Mouse (Mus musculus): ENCODE data around the gene Gpsm1. TPM values are rescaled to one million over a fixed set of nuclear protein-coding genes. Genes with fewer than 3 reads are reported as not detected.
A peak's percentile ranks its signal among the peaks of the same experiment; 100 is the strongest.

Gpsm1 gene
- total RNA-seq, 2 experiments from 2014 or later = 36.6 to 40.7 TPM

DNA sequence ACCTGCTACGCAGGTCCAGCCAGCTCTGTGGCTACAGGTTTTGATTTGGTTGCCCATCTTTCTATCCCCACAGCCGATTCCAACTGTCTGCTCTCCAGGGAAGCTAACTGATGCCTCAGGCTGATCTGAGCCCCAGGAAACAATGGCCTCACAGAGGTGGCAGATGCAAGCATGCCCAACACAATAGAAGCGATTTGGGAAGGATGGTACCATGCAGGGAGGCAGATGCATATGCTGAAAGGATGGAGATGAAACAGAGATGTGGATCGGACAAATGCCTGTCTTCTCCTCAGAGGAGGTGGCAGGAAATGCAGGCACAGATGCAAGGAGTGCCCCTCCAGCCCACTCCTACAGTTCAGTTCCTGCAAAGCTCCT, 16.5 kb upstream of the Gpsm1 start:
- TF ChIP-seq CTCF (conservative IDR thresholded peaks at IDR 0.05) = no peak
- H3K4me3 ChIP-seq = no peak overlapping the region
- DNase-seq (ENCODE audit: low spot score in 2 of 2) = no peak

DNA sequence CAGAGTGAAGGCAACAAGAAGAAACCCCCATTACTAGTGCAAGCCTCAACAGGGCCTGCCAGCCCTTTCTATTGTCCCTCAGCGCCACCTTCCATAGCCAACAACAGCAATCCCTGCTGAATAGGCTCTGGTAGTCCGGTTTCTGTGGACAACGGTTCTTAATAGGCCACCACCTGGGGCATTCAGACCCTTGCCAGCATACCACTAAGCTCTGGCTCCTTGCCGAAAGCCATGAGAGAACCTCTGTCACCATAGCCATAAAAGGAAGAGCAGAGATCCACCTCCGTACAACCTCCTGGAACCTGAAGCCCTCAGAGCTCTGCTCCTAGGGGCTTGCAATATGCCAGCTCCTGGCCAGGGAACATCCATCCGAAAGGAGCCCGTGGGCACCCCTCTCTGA, 16.0 kb upstream of the Gpsm1 start:
- Histone ChIP-seq H3K27ac (peak overlapping the region; percentile 90), H3K4me3 (no peak overlapping the region)
- no peak for DNase-seq (ENCODE audit: low spot score in 2 of 2)
- no peak for TF ChIP-seq CTCF (conservative IDR thresholded peaks at IDR 0.05)

More for the DNA sequence above, 16.5 kb upstream of the Gpsm1 start:
- H3K27ac ChIP-seq = peak overlapping the region; percentile 90

DNA sequence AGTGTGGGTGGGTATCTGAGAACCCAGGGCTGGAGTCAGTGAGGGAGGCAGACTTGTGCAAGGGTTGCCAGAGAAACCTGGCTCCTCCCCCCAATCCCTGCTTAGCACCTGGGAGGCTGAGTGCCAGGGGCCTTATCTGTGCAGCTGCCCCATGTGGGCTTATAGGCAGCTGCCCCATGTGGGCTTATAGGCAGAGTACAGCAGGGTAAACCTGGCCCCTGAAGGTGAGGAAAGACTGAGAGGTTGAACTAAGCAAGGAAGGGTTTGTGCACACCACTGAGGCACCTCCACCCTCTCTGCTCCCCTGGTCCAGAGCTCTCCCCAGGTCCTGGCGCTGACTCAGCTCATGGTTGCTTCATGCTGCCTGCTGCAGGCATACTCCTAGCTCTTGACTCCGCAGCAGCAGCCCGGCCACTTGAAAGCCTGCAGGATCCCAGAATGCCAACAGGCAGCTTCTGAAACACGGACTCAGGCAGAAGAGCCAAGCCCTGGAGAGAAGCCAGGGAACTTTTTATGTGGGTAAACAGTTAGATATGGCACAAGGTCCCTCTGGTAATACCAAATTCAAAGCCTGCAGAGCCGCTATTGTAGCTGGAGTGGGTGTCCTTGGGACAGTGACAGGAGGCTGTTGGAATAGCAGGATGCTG, 15.0 kb upstream of the Gpsm1 start:
- H3K27ac ChIP-seq = peak overlapping the region; percentile 90
- no peak for TF ChIP-seq CTCF (conservative IDR thresholded peaks at IDR 0.05)
- H3K4me3 ChIP-seq = no peak overlapping the region
- peak in 1 of 2 experiments; percentile 33 for DNase-seq (ENCODE audit: low spot score in 2 of 2)

DNA sequence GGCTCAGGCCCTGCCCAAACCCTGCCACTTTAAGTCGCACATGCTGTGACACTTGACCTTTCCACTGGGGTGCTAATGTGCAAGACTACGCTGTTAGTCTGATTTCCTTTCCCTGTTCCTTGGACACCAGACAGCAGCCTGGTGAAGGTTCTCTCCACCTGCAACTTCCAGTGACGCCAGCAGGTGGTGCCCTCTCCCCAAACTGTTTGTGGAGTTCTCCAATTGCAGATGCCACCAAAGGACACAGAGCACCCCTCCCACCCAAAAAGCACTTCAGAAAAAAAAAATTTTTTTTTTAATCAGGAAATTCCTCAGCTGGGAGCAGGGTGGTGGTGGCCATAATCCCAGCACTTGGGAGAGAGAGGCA, 14.5 kb upstream of the Gpsm1 start:
- Histone ChIP-seq H3K4me3 (no peak overlapping the region), H3K27ac (peak overlapping the region; percentile 90)
- peak; percentile 96 for TF ChIP-seq CTCF (conservative IDR thresholded peaks at IDR 0.05)
- DNase-seq (ENCODE audit: low spot score in 2 of 2) = peak; percentile 84 to 94

DNA sequence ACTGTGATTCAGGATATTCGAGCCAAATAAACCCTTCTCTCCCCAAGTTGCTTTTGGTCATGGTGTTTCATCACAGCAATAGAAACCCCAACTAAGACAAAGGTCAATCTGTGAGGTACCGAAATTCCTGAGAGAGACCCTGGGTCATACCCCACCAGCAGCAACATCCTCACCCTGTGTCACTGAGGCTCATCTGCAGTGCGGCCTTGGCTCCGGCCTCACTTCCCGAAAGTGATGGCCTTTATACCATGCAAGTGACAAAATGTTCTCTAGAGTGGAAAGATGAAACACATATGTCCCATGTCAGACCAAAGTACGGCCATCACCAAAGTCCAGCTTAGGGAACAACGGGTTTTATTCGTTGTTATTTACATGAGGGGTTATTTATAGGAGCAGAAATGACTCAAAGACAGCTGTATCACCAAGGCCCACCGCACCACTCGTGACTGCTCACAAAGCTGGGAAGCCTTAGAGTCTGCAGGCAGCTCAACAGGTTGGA, 13.3 kb upstream of the Gpsm1 start:
- no peak for DNase-seq (ENCODE audit: low spot score in 2 of 2)
- Histone ChIP-seq H3K27ac (no peak overlapping the region), H3K4me3 (no peak overlapping the region)
- no peak for TF ChIP-seq CTCF (conservative IDR thresholded peaks at IDR 0.05)

DNA sequence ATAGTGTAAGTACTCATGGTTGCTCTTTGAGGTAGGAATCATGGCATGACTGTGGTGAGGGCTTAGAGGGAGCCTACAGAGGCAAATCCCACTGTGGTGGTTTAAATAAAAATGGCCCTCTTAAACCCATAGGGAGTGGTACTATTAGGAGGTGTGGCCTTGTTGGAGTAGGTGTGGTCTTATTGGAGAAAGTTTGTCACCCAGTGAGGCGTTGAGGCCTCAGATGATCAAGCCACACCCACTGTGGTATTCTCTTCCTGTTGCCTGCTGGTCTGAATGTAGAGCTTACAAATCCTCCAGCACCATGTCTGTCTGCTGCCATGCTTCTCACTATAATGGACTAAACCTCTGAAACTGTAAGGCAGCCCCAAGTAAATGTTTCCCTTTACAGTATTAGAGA, 10.6 kb upstream of the Gpsm1 start:
- H3K27ac ChIP-seq = no peak overlapping the region
- TF ChIP-seq CTCF (conservative IDR thresholded peaks at IDR 0.05) = no peak
- DNase-seq (ENCODE audit: low spot score in 2 of 2) = no peak
- H3K4me3 ChIP-seq = no peak overlapping the region

DNA sequence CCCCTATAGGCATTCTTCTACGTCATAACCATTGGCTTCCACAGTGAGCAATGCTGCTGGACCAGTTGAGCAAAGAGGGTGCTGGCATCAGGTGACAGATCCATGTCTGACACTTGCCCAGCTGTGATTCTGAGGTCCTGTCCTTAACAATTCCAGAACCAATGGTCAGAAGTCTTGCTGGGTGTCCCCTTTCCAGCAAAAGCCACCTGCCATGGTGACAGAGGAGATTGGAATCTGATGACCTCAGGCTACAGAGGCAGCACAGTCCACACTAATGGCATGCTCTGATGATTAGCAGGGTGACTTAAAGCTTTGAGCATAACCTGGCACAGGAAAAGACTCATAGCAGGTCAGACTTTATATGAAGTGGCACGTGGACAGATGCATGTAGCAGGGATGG, 9.8 kb upstream of the Gpsm1 start:
- H3K27ac ChIP-seq = no peak overlapping the region
- no peak overlapping the region for H3K4me3 ChIP-seq
- no peak for TF ChIP-seq CTCF (conservative IDR thresholded peaks at IDR 0.05)
- DNase-seq (ENCODE audit: low spot score in 2 of 2) = no peak

DNA sequence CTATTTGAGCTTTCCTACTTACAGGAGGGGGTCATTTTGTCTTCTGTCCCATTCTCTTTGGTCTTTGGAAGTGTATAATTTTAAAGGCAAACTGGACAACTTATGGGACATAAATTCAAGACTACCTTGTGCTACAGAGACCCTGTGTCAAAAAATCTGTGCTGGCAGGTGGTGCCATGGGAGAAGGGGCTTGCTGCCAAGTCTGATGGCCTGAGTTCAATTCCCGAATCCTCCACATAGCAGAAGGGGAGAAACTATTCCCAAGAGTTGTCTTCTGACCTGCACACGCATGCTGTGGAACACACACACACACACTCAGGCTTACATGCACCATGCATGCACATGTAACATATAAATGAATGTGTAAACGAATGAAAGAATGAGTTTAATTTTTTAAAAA, 8.6 kb upstream of the Gpsm1 start:
- no peak overlapping the region for H3K27ac ChIP-seq
- H3K4me3 ChIP-seq = no peak overlapping the region
- TF ChIP-seq CTCF (conservative IDR thresholded peaks at IDR 0.05) = no peak
- DNase-seq (ENCODE audit: low spot score in 2 of 2) = no peak

DNA sequence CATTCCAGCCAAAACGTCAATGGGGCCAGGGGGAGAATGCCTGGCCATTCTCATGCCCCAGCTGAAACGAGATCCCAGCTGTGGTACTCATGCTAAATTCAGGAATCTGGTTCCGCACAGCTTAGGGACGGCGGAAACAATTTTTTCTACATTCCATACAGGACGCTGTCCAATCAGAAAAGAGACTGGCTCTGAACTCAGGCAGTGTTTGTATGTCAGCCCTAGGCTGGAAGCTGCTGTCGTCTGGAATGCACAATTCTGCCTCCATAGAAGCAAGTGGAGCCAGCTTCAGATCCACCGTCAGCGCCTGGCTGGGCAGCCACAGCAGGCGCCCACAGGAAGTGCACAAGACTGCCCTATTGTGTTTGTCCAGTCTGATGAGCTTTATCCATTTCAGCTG, 5.6 kb upstream of the Gpsm1 start:
- DNase-seq (ENCODE audit: low spot score in 2 of 2) = no peak
- H3K27ac ChIP-seq = no peak overlapping the region
- TF ChIP-seq CTCF (conservative IDR thresholded peaks at IDR 0.05) = no peak
- no peak overlapping the region for H3K4me3 ChIP-seq

DNA sequence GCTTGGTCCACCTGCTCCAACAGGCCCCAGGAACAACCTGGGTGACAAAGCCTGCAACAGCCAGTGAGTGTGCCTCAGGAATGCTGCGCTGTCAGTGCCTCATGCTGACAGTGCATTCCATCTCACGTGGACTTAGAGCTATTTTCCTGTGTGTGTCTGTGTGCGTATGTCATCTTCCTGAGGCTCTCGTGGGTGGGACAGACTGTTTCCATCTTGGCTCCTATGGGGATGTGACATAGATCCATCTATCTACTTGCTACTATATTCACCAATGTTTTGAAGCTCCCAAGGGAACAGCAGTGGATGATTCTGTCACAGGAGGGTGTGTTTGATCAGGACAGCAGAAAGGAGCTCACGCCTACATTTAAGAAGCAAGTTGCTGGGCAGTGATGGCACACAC, 3.4 kb upstream of the Gpsm1 start:
- no peak for DNase-seq (ENCODE audit: low spot score in 2 of 2)
- H3K27ac ChIP-seq = no peak overlapping the region
- H3K4me3 ChIP-seq = no peak overlapping the region
- TF ChIP-seq CTCF (conservative IDR thresholded peaks at IDR 0.05) = no peak

DNA sequence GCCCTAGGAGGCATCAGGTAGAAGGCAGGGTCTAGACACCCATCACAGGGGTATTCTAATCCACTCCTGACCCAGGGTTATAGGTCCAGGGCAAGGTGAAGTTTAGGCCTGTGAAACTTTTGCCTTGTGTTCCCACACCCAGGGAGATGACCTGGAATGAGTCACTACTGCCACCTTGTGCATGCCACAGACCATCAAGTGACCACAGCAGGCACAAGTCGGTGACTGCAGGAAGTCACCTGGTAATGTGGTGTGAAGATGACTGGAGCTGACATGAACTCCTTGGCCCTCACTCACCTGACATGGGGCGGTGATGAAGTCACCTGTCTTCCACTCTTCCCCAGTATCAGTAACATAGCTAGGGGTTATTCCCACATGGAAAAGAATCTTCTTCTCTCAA, 2.5 kb upstream of the Gpsm1 start:
- no peak overlapping the region for H3K4me3 ChIP-seq
- no peak overlapping the region for H3K27ac ChIP-seq
- TF ChIP-seq CTCF (conservative IDR thresholded peaks at IDR 0.05) = peak; percentile 31
- DNase-seq (ENCODE audit: low spot score in 2 of 2) = no peak

DNA sequence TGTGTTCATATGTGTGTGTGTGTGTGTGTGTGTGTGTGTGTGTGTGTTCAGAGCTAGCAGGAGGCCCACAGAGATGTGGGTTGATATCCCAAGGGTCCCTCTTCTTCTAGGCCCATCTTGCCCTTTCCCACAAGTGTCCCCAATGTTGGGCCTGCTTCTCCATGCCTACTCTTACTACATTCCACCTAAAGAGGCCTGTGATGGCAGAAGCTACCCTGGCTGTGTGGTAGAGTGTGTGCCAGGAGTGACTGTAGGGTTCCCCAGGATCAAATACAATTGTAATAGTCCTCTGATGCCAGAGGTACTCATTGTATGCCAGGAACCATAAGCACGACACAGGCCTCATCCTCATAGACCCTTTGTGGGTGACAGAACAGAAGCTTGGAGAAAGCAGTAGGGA, 1.9 kb upstream of the Gpsm1 start:
- DNase-seq (ENCODE audit: low spot score in 2 of 2) = no peak
- Histone ChIP-seq H3K27ac (no peak overlapping the region), H3K4me3 (no peak overlapping the region)
- no peak for TF ChIP-seq CTCF (conservative IDR thresholded peaks at IDR 0.05)

DNA sequence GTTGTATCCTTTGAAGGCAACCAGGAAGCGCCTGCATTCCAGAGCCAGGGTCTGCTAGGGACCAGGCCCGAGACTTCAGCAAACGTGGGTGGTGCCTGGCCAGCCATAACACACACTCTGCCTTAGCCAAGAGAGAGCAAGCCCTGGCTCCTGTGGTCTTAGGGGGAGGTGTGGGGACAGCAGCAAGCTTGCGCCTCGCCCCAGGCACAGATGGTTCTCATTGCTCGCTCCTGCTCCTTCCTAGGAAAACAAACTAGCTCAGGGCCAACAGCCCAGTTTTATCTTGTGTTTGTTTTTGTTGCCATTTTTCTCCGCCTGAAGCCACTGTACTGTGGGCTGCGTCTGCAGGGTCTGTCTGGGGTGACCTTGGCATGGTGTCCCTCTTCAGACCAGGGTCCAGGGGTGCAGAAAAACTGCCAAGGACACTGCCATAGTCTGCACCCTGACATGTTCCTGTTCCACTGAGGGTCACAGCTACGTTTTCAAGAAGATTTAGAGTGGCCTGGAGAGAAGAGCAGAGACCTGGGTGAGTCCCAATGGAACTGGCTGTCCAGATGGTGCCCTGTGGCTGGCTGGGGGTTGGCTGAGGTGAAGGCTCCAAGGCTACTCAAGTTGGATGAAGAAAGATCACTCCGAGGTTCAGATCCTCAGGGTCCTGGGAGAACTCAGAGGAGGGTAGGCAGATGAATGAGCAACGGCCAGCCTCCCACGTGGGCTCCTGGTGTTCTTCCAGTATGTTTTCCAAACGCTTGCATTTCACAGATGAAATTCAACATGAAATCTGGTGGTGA, 839 bp upstream of the Gpsm1 start:
- no peak for DNase-seq (ENCODE audit: low spot score in 2 of 2)
- TF ChIP-seq CTCF (conservative IDR thresholded peaks at IDR 0.05) = no peak

DNA sequence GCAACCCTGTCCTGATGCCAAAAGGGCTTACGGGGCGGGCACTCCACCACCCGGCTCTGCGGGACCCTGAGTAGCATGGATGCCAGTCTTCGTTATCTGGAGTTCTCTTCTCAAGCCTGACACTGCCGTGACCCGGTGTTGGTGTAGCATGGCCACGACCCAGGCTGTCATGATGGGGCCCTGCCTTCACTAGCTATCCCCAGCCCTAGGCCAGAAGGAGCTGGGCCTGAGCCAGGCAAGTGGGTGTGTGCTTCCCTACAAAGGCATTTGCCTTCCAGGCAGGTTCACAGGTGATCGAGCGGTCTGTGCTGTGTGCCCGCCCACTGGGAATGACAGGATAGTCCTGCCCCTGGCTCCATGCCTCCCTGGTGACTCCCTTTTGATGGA, 603 bp downstream of the Gpsm1 start:
- no peak for DNase-seq (ENCODE audit: low spot score in 2 of 2)
- peak overlapping the region; percentile 96 for H3K4me3 ChIP-seq
- no peak for TF ChIP-seq CTCF (conservative IDR thresholded peaks at IDR 0.05)
- peak overlapping the region; percentile 94 for H3K27ac ChIP-seq

More for the DNA sequence above, 839 bp upstream of the Gpsm1 start:
- Histone ChIP-seq H3K4me3 (peak overlapping the region; percentile 15; the same call in 1 of the 2 replicates), H3K27ac (peak overlapping the region; percentile 69)
